Mouse (Mus musculus) ovary, postnatal 10 days (tissue): ENCODE results near the gene 1700034J05Rik.

Source experiments
- DNase-seq: peaks from one replicate; pipeline ENCODE4 v3.0.0; 2022; ENCODE audit warnings: low spot score

Gene 1700034J05Rik

GRCm38 (mm10) chr6:146954258-146954657 lies at the start of gene 1700034J05Rik:
1700034J05Rik (minus strand) TSS chr6:146954422.
- DNase-seq = no peak

DNA sequence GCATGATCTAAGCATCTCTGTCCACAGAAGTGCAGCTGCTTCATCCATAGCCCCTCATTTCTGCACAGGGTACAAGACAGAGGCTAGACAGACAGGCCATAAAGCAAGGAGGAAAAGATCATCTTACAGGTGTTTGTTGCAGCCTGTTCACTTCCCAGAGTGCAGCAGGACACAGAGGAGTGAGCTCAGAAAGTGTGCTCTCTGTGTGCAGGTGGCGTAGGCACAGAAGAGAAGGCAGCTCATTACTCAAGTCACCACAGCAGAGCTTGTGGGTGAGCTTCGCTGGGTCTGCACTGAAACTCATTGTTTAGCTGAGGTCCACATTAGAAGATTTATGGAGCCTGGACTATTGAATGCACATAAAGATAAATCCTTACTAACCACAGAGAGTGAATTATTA lies 45.5 kb upstream of the 1700034J05Rik start:
- no peak for DNase-seq

DNA sequence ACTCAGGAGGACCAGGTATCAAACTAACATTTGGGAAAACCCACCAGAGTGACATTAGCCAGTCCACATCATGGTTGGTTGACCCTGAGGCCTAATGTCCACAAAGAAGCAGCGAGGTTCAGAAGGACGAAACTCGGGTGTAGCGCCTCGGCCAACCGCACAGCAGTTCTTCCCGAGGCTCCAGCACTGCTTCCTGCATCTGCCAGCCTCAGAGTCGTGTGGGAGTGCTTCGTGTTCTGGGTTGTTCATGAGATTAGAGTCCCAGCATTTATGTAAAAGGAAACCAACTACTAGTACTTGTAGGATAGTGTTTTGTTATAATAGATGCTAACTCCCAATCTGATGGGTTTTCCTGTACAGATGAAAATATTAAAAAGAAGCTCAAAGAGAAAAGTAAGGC lies 45.1 kb upstream of the 1700034J05Rik start:
- DNase-seq = no peak

- DNase-seq = no peak
Measured at GRCm38 (mm10) chr6:146998710-146999109, 44.5 kb upstream of the 1700034J05Rik start.

- DNase-seq = no peak
Measured at GRCm38 (mm10) chr6:146997006-146997405, 42.8 kb upstream of the 1700034J05Rik start.

DNA sequence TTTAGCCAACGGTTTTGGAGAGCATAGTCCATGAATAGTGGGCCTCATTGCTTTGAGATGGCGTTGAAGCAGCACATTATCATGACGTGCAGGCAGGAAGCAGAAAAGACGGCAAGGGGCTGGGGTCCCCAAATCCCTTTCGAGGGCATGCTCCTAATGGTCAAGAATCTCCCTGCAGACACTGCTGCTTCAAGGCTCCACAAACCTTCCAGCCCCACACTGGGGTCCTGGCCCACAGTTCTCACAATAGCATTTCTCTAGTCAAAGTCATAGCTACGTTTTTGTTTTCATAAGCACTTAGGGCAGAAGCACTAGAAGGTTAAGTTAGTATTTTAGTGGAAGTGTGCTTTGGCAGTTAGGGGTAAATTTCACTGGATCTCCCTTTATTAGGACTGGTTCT lies 41.7 kb upstream of the 1700034J05Rik start:
- DNase-seq = no peak

GRCm38 (mm10) chr6:146995391-146995790 lies 41.2 kb upstream of the 1700034J05Rik start:
- DNase-seq = no peak

GRCm38 (mm10) chr6:146994236-146994635 lies 40.0 kb upstream of the 1700034J05Rik start:
- DNase-seq = peak; percentile 15

- no peak for DNase-seq
Measured at GRCm38 (mm10) chr6:146984569-146984968, 30.3 kb upstream of the 1700034J05Rik start.

DNA sequence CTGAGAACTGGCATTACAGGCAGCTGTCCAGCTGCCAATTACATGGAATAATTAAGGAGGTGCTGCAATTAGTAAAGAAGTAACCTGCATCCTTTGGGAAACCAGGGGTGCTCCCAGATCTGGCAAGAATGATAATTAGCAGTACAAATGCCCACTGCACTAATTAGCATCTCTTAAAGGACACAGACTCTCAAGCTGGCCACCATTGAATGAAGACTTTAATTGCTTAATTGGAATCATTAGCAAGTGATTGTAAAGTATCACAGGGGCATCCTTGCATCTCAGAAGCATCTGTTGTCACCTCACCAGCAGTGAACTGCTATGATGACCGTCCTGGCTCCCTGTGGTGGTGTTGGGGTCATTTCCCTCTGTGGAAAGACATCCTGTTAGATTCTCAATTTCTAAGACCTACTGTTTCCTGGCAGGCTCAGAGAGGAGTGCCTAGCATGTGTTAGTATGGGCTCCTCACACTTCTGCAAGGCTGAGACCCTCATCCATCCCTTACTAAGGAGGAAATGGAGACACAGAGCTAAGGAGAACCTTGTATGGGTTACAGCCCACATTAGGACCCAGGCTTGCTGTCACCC lies 27.1 kb upstream of the 1700034J05Rik start:
- DNase-seq = no peak

GRCm38 (mm10) chr6:146979953-146980352 lies 25.7 kb upstream of the 1700034J05Rik start:
- DNase-seq = no peak

DNA sequence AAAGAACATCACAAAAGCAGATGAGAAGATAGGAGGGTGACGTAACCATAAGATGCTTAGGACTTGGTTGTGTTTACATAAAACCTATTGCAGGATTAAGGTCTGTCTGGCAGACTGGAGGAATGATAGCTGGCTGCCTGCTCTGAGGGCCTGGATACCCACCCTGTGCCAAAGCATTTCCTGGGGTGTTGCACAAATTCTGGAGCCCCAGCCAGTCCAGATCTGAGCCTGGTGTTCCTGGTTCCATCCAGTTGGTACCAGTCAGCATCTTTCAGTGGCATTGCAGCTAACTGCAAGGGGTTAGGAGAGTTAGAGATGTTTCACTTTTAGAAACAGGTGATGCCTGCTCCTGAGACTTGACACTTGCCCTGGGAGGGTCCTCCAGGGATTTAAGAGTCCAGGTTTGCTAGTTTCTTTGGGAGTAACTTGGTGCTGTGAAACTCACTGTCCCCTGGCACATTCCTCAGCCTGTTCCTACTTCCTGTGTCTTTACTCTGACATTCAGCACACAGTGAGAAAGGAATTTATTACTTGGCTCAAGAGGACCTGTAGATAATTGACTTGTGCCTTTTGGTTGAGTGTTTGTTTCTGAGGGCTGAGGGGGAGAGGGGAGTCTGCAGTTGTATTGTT lies 25.0 kb upstream of the 1700034J05Rik start:
- DNase-seq = no peak

GRCm38 (mm10) chr6:146978691-146979114 lies 24.5 kb upstream of the 1700034J05Rik start:
- DNase-seq = no peak

- DNase-seq = no peak
Measured at GRCm38 (mm10) chr6:146976446-146976845, 22.2 kb upstream of the 1700034J05Rik start.

- no peak for DNase-seq
Measured at GRCm38 (mm10) chr6:146973830-146974229, 19.6 kb upstream of the 1700034J05Rik start.

DNA sequence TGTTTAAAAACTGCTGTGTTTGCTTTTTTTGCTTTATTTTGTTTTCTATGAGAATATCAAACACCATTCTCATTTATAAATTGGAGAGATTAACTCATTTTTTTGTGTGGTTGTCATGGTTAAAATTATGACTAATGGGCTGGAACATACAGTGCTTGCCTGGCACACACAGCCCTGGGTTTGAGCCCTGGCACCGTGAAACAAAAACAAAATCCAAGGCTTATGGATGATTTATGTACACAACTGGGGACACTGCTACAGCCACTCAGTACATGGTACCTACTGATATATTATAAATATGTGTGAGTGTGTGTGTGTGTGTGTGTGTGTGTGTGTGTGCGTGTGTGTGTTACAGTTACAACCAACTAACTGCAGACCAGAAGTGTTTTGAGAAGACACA lies 19.2 kb upstream of the 1700034J05Rik start:
- DNase-seq = no peak

DNA sequence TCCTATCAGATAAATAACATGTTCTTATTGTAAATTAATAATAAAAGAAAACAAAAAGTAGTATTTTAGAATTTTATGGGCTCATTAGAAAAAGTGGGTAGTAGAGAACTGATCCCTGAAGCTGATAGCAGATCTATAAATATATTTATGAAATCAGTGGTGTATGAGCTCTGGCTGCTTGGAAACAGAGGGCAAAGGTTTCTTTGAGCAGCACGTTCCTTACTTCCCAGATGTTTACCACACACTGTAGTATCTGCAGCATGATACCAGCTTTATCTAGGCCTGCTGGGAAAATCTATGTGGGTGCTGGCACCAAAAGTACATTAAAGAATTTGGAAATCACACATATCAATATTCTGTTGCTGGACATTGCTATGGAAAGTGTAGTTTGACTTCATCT lies 18.5 kb upstream of the 1700034J05Rik start:
- DNase-seq = no peak

DNA sequence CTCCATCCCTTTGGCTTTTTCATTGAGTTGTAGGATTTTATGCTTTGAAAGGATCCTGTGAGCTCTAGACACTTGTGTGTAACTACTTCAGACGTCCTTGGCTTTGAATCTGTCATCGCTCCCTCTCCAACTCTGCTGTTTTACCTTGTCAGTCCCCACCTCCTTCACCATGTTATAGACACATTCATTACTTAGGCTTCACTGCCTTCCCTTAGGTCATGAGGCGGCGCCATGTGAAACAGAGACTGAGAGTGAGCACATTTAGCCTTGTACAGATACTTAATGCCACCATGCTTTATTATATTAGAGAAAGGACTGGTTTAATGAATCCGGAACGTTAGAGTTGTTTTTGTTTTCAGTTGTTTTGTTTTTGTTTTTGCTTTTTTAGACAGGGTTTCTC lies 17.8 kb upstream of the 1700034J05Rik start:
- no peak for DNase-seq

GRCm38 (mm10) chr6:146971366-146971765 lies 17.1 kb upstream of the 1700034J05Rik start:
- no peak for DNase-seq

GRCm38 (mm10) chr6:146970811-146971210 lies 16.6 kb upstream of the 1700034J05Rik start:
- DNase-seq = no peak

GRCm38 (mm10) chr6:146967836-146968235 lies 13.6 kb upstream of the 1700034J05Rik start:
- DNase-seq = no peak

DNA sequence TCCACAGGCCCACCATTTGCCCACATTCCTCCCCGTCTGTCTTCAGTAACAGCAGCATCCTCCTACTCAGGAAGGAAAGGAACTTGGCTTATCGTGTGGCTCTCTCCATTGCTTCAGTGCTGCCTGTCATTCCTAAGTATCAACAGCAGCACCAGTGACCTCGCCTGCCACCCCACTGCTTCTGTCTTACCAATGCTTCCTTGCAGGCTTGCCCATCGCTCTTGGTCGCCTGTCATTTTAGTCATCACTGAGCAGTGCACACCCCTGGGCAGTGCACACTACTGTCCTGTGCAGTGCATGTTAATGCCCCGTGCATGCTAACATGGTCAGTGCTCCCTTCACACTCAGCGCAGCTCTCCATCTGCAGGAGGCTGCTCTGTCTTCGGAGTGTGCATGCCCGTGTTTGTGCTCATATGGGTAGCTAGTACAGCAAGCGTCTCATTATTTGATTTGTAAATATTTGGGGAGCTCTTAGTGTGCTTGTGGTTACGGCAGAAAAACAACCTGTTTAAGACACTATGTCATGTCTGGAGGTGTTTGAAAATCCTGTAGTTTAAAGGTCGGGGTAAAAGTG lies 12.3 kb upstream of the 1700034J05Rik start:
- no peak for DNase-seq

DNA sequence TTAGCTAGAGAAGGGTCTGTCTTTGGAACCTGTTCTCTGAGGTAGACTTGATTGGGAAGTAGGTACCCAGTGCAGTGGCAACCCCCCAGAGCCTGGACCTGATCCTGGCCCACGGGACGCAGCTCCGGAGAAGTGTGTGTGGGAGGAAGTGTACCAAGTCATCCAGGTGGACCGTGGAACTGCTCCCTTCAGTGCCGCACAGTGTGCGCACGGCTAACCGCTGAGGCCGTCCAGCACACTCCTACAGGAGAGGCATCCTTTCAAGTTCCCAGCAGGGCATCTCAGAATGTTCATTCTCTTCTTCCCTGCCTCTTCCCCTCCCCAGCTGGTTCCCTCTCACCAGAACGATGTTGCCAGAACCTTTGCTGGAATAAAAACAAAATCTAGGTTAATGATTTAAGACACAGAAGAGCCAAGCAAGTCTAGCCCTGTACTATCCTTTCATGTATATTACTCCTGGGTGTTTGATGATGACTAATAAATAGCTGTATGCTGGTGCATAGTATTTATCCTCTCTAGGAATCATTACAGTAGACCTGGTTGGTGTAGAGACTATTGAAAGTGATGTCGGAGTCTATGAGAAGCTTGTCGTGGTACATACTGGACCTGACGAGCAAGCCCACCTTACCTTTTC lies 11.0 kb upstream of the 1700034J05Rik start:
- DNase-seq = no peak
